Mouse (Mus musculus): ENCODE results near the gene Klhdc3. TPM values are rescaled to one million over a fixed set of nuclear protein-coding genes. Genes with fewer than 3 reads are reported as not detected.

The Klhdc3 gene
- polyA plus RNA-seq, 1 experiment = 322 TPM

DNA sequence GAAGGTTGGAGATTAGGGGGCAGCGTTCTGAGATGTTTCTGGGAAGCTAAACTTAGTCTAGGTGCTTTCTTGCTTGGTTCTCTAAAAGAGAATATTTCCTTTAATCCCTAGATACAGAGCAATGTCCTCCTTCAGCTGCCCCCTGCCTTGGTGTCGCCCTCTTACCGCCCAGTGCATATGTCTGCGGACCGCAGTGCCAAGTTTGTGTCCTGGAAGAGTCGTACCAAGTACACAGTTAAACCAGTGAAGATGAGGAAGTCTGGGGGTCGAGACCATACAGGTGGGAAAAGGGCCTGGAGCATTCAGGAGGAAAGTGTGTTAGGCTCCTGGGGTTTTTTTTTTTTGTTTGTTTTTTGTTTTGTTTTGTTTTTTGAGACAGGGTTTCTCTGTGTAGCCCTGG lies 33.4 kb downstream of the Klhdc3 start:
- TF ChIP-seq GATA1 (IDR thresholded peaks at IDR 0.05; ENCODE audit: borderline replicate concordance, low read length) = no peak
- no peak for TF ChIP-seq FLI1 (IDR thresholded peaks at IDR 0.05; ENCODE audit: low read length)
- H3K36me3 ChIP-seq (replicated peaks; ENCODE audit: low read length) = peaks cover 53% of the 10 kb centered on the region
- H3K4me1 ChIP-seq = peaks cover 74% of the 10 kb centered on the region
- H3K4me3 ChIP-seq (replicated peaks) = peak overlapping the region; percentile 50
- H3K9me3 ChIP-seq = no peaks in the 10 kb centered on the region
- H3K27me3 ChIP-seq (replicated peaks) = no peaks in the 10 kb centered on the region

DNA sequence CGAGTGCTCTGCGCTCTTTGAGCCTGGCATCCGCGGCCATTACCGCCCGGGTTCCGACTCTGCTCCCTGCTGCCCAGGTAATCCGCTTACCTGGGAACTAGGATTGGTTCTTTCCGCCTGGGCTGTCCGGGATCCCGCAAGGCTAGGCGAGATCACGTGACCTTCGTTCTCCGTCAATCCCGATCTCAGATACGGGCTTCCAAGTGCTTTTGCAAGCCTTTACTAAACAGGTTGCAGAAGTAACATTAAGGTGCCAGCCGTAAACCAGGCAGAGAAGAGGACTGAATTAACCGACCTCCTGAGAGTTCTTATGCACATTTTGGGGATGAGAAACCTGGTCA lies 34.4 kb downstream of the Klhdc3 start:
- Histone ChIP-seq H3K27me3 (replicated peaks) (no peaks in the 10 kb centered on the region), H3K4me3 (replicated peaks) (peak overlapping the region; percentile 98), H3K36me3 (replicated peaks; ENCODE audit: low read length) (peaks cover 53% of the 10 kb centered on the region), H3K9me3 (no peaks in the 10 kb centered on the region), H3K4me1 (peaks cover 70% of the 10 kb centered on the region)
- no peak for TF ChIP-seq FLI1 (IDR thresholded peaks at IDR 0.05; ENCODE audit: low read length)
- no peak for TF ChIP-seq GATA1 (IDR thresholded peaks at IDR 0.05; ENCODE audit: borderline replicate concordance, low read length)

DNA sequence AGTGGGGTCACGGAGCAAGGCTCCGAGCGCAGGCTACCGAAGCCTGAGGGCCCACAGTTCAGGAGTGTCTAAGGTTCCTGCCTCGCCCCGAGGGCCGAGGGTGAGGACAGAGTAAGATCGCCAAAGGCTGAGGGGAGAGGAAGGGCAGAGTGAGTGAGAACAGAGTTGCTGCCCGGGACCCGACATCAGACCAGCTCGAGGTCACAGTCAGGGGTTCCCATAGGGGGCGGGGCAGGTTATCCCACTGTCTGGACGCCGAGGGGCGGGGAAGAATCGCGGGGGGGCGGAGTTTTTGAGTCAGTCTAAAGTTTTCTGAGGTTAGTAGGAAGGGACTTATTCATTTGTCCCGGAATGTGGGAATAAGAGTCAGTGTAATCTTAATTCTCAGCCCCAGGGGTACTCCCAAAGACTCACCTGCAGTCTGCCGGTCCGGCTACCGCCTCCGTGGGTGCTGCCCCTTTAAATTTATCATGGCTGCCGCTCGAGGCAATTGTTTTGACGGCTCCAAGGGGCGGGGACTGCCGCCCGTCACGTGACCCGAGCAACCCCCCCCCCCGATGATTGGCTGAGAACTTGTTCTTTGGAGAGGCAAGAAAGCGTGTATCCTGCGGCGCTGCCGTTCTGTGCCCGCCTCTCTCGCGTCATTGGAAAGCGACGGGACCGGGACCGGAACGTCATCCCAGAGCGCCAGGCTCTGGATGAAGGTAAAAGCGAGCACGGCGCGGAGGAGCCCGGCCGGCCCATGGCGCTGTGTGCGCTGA lies 35.0 kb downstream of the Klhdc3 start, which contains the start of the genes Klc4 and Mrpl2:
Gene Klc4, minus strand, starts transcription at position 462 of the 761 bp plus-strand sequence.
Gene Mrpl2, plus strand, starts transcription at position 669 of the 761 bp plus-strand sequence.
- TF ChIP-seq GATA1 (IDR thresholded peaks at IDR 0.05; ENCODE audit: borderline replicate concordance, low read length) = no peak
- no peak for TF ChIP-seq FLI1 (IDR thresholded peaks at IDR 0.05; ENCODE audit: low read length)
- H3K27me3 ChIP-seq (replicated peaks) = no peaks in the 10 kb centered on the region
- H3K36me3 ChIP-seq (replicated peaks; ENCODE audit: low read length) = peaks cover 58% of the 10 kb centered on the region
- H3K4me1 ChIP-seq = peaks cover 70% of the 10 kb centered on the region
- H3K4me3 ChIP-seq (replicated peaks) = peak within 1 kb of the TSS; percentile 98
- H3K9me3 ChIP-seq = no peaks in the 10 kb centered on the region

DNA sequence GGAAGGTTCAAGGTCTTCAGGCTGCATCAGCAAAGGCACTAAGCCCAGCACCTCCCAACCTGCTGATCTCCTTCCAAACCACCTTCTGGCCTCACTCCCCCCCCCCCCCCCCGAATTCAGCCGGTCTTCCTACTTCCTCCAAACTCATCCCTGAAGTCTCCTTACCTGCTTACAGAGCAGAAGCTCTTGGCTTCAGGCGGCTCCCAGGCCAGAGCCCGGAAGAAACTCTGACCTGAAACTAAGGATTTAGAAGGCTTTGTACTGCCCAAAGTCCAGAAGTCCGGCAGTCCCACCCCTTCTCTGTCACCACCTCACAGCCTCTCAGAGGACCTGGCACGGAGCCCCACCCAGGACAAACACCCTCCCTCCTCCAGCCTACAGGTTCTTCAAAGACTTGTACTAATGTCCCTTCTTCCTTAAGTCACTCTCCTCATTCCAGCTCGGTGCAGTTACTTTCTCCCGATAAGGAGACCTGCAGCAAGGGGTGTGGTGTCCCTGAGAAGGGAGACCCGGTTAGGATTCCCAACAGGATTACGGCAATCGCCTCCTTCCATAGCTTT lies 35.7 kb downstream of the Klhdc3 start:
- H3K4me3 ChIP-seq (replicated peaks) = peak overlapping the region; percentile 98
- H3K9me3 ChIP-seq = no peaks in the 10 kb centered on the region
- peaks cover 66% of the 10 kb centered on the region for H3K36me3 ChIP-seq (replicated peaks; ENCODE audit: low read length)
- peaks cover 70% of the 10 kb centered on the region for H3K4me1 ChIP-seq
- H3K27me3 ChIP-seq (replicated peaks) = no peaks in the 10 kb centered on the region
- TF ChIP-seq FLI1 (IDR thresholded peaks at IDR 0.05; ENCODE audit: low read length) (no peak), GATA1 (IDR thresholded peaks at IDR 0.05; ENCODE audit: borderline replicate concordance, low read length) (no peak)

DNA sequence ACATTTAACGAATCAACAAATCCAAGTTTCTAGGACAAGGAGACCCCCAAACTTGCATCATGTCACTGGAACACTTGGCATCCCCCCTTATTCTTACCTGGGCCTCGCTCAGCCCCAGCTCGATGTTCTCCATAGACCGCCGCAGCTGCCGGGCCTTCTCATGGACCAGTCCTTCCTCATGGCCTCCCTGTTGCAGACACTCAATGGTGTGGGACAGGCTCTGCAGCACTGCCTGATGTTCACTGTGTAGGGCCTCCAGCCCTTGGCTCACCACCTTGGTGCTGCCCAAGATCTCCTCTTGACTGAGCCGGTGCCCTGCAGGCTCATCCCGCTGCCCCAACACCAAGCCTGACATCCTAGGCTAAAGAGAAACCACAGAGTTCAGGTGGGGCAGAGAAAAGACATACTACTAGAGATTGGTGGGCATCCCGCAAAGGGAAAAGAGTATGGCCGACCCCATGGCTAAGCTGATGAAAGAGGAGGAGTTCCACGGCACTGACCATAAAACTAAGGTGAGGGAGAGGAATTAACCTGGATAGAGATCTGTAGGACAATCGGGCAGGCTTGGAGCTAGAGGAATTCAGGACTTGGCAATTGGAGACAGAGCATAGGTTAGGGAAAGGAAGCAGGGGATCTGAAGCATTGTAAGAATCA lies 36.4 kb downstream of the Klhdc3 start:
- TF ChIP-seq GATA1 (IDR thresholded peaks at IDR 0.05; ENCODE audit: borderline replicate concordance, low read length) (no peak), FLI1 (IDR thresholded peaks at IDR 0.05; ENCODE audit: low read length) (no peak)
- H3K27me3 ChIP-seq (replicated peaks) = no peaks in the 10 kb centered on the region
- peaks cover 70% of the 10 kb centered on the region for H3K4me1 ChIP-seq
- peak overlapping the region; percentile 98 for H3K4me3 ChIP-seq (replicated peaks)
- H3K9me3 ChIP-seq = no peaks in the 10 kb centered on the region
- H3K36me3 ChIP-seq (replicated peaks; ENCODE audit: low read length) = peaks cover 68% of the 10 kb centered on the region

DNA sequence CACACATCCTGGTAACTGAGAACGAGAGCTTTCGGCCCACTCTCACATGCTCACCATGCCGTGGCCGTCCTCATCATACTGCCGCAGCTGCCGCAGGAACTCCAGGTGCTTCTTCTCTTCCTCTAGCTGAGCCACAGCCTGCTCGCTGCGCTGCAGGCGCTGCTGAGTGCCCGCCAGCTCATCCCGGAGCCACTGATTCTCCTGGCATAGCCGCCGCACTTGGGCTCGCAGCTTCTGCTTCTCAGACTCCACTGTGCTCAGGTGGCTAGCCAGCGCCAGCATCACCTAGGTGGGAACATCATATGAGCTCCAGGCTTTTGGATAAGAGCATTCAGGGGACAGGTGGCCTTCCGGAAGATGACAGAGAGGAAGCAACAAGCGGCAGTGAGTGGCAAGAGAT lies 38.7 kb downstream of the Klhdc3 start:
- peaks cover 62% of the 10 kb centered on the region for H3K36me3 ChIP-seq (replicated peaks; ENCODE audit: low read length)
- TF ChIP-seq GATA1 (IDR thresholded peaks at IDR 0.05; ENCODE audit: borderline replicate concordance, low read length) (no peak), FLI1 (IDR thresholded peaks at IDR 0.05; ENCODE audit: low read length) (no peak)
- no peak overlapping the region for H3K4me3 ChIP-seq (replicated peaks)
- H3K4me1 ChIP-seq = peaks cover 66% of the 10 kb centered on the region
- H3K27me3 ChIP-seq (replicated peaks) = no peaks in the 10 kb centered on the region
- H3K9me3 ChIP-seq = no peaks in the 10 kb centered on the region

DNA sequence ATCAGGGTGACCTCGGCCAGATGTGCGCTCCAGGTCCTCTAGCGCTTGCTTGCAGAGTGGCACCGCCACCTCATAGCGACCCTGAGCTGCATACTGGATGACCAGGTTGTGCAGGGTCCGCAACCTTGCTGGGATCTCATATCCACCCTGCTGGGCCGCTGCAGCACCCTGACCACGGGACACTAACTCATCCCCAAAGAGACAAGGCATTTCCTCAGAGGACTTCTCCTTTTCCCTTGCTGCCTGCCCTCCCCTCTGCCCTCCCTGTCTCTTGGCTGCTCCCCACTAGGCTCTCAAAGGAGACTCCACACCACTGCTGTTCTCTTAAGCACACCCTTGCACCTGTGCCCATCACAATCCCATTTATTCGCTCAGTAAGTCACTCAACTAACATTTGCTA lies 40.8 kb downstream of the Klhdc3 start:
- peaks cover 81% of the 10 kb centered on the region for H3K36me3 ChIP-seq (replicated peaks; ENCODE audit: low read length)
- H3K4me1 ChIP-seq = peaks cover 75% of the 10 kb centered on the region
- TF ChIP-seq FLI1 (IDR thresholded peaks at IDR 0.05; ENCODE audit: low read length) (no peak), GATA1 (IDR thresholded peaks at IDR 0.05; ENCODE audit: borderline replicate concordance, low read length) (no peak)
- no peaks in the 10 kb centered on the region for H3K9me3 ChIP-seq
- no peaks in the 10 kb centered on the region for H3K27me3 ChIP-seq (replicated peaks)
- H3K4me3 ChIP-seq (replicated peaks) = peak overlapping the region; percentile 84

DNA sequence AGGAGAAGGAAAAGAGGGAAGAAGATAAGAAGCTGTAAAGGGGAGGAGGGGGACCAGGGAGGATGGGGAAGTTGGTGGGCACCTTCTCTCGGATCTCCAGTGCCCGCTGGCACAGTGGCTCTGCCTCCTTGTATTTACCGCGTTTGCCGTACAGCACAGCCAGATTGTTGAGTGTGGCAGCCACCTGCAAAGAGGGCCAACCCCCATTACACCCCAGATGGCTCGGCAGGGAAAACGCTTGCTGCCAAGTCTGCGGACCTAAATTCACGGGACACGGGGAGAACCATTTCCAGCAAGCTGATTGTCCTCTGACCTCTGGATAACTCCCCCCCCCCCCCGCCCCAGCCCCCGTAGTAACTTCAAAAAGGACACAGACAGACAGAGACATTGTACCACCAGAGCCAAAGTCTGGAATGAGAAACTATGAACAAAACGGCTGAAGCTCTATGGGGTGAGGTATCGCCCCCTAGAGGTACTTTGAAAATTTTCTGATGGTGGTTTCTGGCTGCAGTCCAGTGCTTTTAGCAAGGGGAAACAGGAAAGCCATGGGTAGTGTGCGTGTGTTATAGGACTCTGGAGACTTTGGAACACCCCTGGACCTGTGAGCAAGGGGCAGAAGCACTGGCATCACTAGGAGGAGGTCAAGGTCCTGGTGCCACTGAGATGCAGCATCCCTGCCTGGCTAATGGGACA lies 43.7 kb downstream of the Klhdc3 start:
- Histone ChIP-seq H3K27me3 (replicated peaks) (peaks cover 1% of the 10 kb centered on the region), H3K4me1 (peaks cover 84% of the 10 kb centered on the region), H3K9me3 (peaks cover 4% of the 10 kb centered on the region; the same call in 1 of the 2 replicates), H3K36me3 (replicated peaks; ENCODE audit: low read length) (peaks cover 84% of the 10 kb centered on the region), H3K4me3 (replicated peaks) (peak overlapping the region; percentile 77)
- TF ChIP-seq FLI1 (IDR thresholded peaks at IDR 0.05; ENCODE audit: low read length) = no peak
- no peak for TF ChIP-seq GATA1 (IDR thresholded peaks at IDR 0.05; ENCODE audit: borderline replicate concordance, low read length)

DNA sequence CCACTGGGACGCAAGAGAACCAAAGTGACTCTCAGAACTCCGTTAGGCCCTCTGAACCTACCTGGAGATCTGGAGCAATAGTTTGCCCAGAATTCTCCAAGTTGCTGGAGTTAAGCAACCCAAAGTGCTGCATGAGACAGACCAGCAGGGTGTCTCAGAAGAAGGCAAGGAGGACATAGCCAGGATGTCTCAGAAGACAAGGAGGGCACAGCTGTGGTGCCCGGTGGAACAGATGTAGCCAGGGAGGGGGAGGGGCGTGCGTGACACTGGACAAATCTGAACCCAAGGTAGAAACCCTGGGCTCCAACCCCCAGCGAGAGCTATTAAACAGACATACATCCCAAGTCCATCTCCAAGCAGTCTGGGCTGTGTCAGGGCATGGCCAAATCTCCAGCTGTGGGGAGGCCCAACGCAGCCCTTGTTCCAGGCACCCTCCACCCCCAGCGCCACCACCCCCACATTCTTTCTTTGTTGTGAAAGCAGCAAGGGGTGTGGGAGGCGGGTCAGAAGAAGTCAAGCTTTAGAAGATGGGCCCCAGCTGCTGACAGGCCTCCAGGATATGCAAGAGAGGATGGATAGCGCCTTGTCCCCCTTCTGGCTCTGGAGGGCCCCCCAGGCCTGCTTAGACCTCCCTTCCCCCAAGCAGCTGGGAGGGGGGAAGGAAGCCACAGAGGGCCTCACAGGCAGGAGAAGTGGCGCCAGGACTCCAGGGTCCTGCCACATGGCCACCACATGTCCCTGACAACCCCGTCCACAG lies 50.9 kb downstream of the Klhdc3 start:
- peaks cover 4% of the 10 kb centered on the region; the same call in 1 of the 2 replicates for H3K9me3 ChIP-seq
- TF ChIP-seq GATA1 (IDR thresholded peaks at IDR 0.05; ENCODE audit: borderline replicate concordance, low read length) (no peak), FLI1 (IDR thresholded peaks at IDR 0.05; ENCODE audit: low read length) (no peak)
- peaks cover 43% of the 10 kb centered on the region for H3K27me3 ChIP-seq (replicated peaks)
- H3K4me3 ChIP-seq (replicated peaks) = peak overlapping the region; percentile 94
- H3K36me3 ChIP-seq (replicated peaks; ENCODE audit: low read length) = peaks cover 52% of the 10 kb centered on the region
- peaks cover 82% of the 10 kb centered on the region for H3K4me1 ChIP-seq
